Mouse (Mus musculus) 3T3-L1 (cell line): ENCODE results near the gene Mob3a.
A peak's percentile ranks its signal among the peaks of the same experiment; 100 is the strongest.

Experiments used
- DNase-seq: peaks from one replicate; pipeline ENCODE4 v3.0.0-alpha.2; 2015; ENCODE audit warnings: low read depth, low spot score

Mob3a gene

GRCm38 (mm10) chr10:80700038-80700504 lies 1.7 kb downstream of the Mob3a start:
- no peak for DNase-seq

- DNase-seq, result no peak
Measured at GRCm38 (mm10) chr10:80698605-80699004, 3.2 kb downstream of the Mob3a start.

- DNase-seq, result no peak
Measured at GRCm38 (mm10) chr10:80697812-80698211, 4.0 kb downstream of the Mob3a start.

GRCm38 (mm10) chr10:80697393-80697787 lies 4.4 kb downstream of the Mob3a start:
- DNase-seq, result no peak

- DNase-seq, result no peak
Measured at GRCm38 (mm10) chr10:80696502-80697392, 5.0 kb downstream of the Mob3a start.

GRCm38 (mm10) chr10:80695801-80696501 lies 5.8 kb downstream of the Mob3a start:
- DNase-seq, result no peak

- no peak for DNase-seq
Measured at GRCm38 (mm10) chr10:80695186-80695585, 6.6 kb downstream of the Mob3a start.

GRCm38 (mm10) chr10:80694159-80694938 lies 7.4 kb downstream of the Mob3a start:
- no peak for DNase-seq

GRCm38 (mm10) chr10:80693401-80694045 lies 8.3 kb downstream of the Mob3a start:
- DNase-seq, result no peak

GRCm38 (mm10) chr10:80692249-80693165 lies 9.3 kb downstream of the Mob3a start:
- DNase-seq, result no peak

- peak; percentile 83 for DNase-seq
Measured at GRCm38 (mm10) chr10:80687850-80688249, 13.9 kb downstream of the Mob3a start.

GRCm38 (mm10) chr10:80686617-80687016 lies 15.2 kb downstream of the Mob3a start:
- no peak for DNase-seq

GRCm38 (mm10) chr10:80684984-80685383 lies 16.8 kb downstream of the Mob3a start:
- no peak for DNase-seq

GRCm38 (mm10) chr10:80684214-80684613 lies 17.6 kb downstream of the Mob3a start:
- DNase-seq, result peak; percentile 71

GRCm38 (mm10) chr10:80683647-80684046 lies 18.1 kb downstream of the Mob3a start:
- DNase-seq, result no peak

- no peak for DNase-seq
Measured at GRCm38 (mm10) chr10:80682003-80682402, 19.8 kb downstream of the Mob3a start.

GRCm38 (mm10) chr10:80680260-80680696 lies 21.5 kb downstream of the Mob3a start:
- no peak for DNase-seq

GRCm38 (mm10) chr10:80679556-80680259 lies 22.1 kb downstream of the Mob3a start:
- peak; percentile 27 for DNase-seq

- peak; percentile 70 for DNase-seq
Measured at GRCm38 (mm10) chr10:80678601-80679377, 23.0 kb downstream of the Mob3a start.
